Mouse (Mus musculus): ENCODE data around the gene Zbtb17.

- TF ChIP-seq CTCF (IDR thresholded peaks at IDR 0.05; ENCODE audit: low read depth, low read length): no peak
- no peak for TF ChIP-seq EP300 (IDR thresholded peaks at IDR 0.05; ENCODE audit: insufficient read depth, low read depth, low read length)
Observed at GRCm38 (mm10) chr4:141419398-141420191, 24.9 kb upstream of the Zbtb17 start.

Data from ES-Bruce4 (cell line).